Mouse (Mus musculus): ENCODE data around the gene Msmb. TPM values are rescaled to one million over a fixed set of nuclear protein-coding genes. Genes with fewer than 3 reads are reported as not detected.
"Not testable (repeated sequence)": the region's sequence is repeated elsewhere in the genome, so short reads cannot be mapped to it uniquely, and the experiment has no call there.

Msmb gene
- polyA plus RNA-seq, 1 experiment from 2014 or later: not detected

GRCm38 (mm10) chr14:32106911-32107310, 34.9 kb upstream of the Msmb start:
- Histone ChIP-seq H3K36me3 (ENCODE audit: control insufficient read depth, insufficient read depth, low read length) (peaks cover 19% of the 10 kb centered on the region), H3K4me1 (replicated peaks; ENCODE audit: control insufficient read depth, insufficient read depth, low read length) (no peaks in the 10 kb centered on the region), H3K9me3 (ENCODE audit: control insufficient read depth, low read length) (no peaks in the 10 kb centered on the region), H3K27me3 (replicated peaks; ENCODE audit: control insufficient read depth, insufficient read depth, low read length) (no peaks in the 10 kb centered on the region), H3K9ac (ENCODE audit: low read length) (no peak overlapping the region), H3K4me3 (ENCODE audit: low read depth, low read length) (no peak overlapping the region), H3K27ac (ENCODE audit: low read depth) (no peak overlapping the region), H3K4me2 (ENCODE audit: low read length) (no peak overlapping the region)
- ATAC-seq (replicated peaks; ENCODE audit: low FRiP score, low TSS enrichment, low read depth): no peak
- 91% methylated on average over 4 of the region's 4 CpGs for WGBS
- no peak for DNase-seq (ENCODE audit: low spot score)

GRCm38 (mm10) chr14:32112124-32112523, 29.7 kb upstream of the Msmb start:
- 95% methylated on average over 10 of the region's 10 CpGs for WGBS
- not testable (repeated sequence) for H3K27me3 ChIP-seq (replicated peaks; ENCODE audit: control insufficient read depth, insufficient read depth, low read length); H3K4me3 ChIP-seq (ENCODE audit: low read depth, low read length); H3K36me3 ChIP-seq (ENCODE audit: control insufficient read depth, insufficient read depth, low read length); H3K4me1 ChIP-seq (replicated peaks; ENCODE audit: control insufficient read depth, insufficient read depth, low read length); ATAC-seq (replicated peaks; ENCODE audit: low FRiP score, low TSS enrichment, low read depth); H3K9me3 ChIP-seq (ENCODE audit: control insufficient read depth, low read length); H3K4me2 ChIP-seq (ENCODE audit: low read length); DNase-seq (ENCODE audit: low spot score); H3K9ac ChIP-seq (ENCODE audit: low read length); H3K27ac ChIP-seq (ENCODE audit: low read depth)

GRCm38 (mm10) chr14:32120940-32121919, 20.6 kb upstream of the Msmb start:
- Histone ChIP-seq H3K27me3 (replicated peaks; ENCODE audit: control insufficient read depth, insufficient read depth, low read length) (no peaks in the 10 kb centered on the region), H3K27ac (ENCODE audit: low read depth) (0 out of 2 replicates have a peak overlapping the region, but pooled peaks have one; percentile 2), H3K9ac (ENCODE audit: low read length) (no peak overlapping the region), H3K4me3 (ENCODE audit: low read depth, low read length) (no peak overlapping the region), H3K4me2 (ENCODE audit: low read length) (no peak overlapping the region), H3K36me3 (ENCODE audit: control insufficient read depth, insufficient read depth, low read length) (no peaks in the 10 kb centered on the region), H3K4me1 (replicated peaks; ENCODE audit: control insufficient read depth, insufficient read depth, low read length) (no peaks in the 10 kb centered on the region), H3K9me3 (ENCODE audit: control insufficient read depth, low read length) (no peaks in the 10 kb centered on the region)
- ATAC-seq (replicated peaks; ENCODE audit: low FRiP score, low TSS enrichment, low read depth): no peak
- 55% methylated on average over 11 of the region's 11 CpGs for WGBS
- no peak for DNase-seq (ENCODE audit: low spot score)

- H3K9me3 ChIP-seq (ENCODE audit: control insufficient read depth, low read length): no peaks in the 10 kb centered on the region
- H3K4me2 ChIP-seq (ENCODE audit: low read length): no peak overlapping the region
- H3K36me3 ChIP-seq (ENCODE audit: control insufficient read depth, insufficient read depth, low read length): no peaks in the 10 kb centered on the region
- no peaks in the 10 kb centered on the region for H3K4me1 ChIP-seq (replicated peaks; ENCODE audit: control insufficient read depth, insufficient read depth, low read length)
- DNase-seq (ENCODE audit: low spot score) (no peak), ATAC-seq (replicated peaks; ENCODE audit: low FRiP score, low TSS enrichment, low read depth) (no peak)
- no peaks in the 10 kb centered on the region for H3K27me3 ChIP-seq (replicated peaks; ENCODE audit: control insufficient read depth, insufficient read depth, low read length)
- 49% methylated on average over 2 of the region's 2 CpGs for WGBS
- no peak overlapping the region for H3K4me3 ChIP-seq (ENCODE audit: low read depth, low read length)
- 0 out of 2 replicates have a peak overlapping the region, but pooled peaks have one; percentile 2 for H3K27ac ChIP-seq (ENCODE audit: low read depth)
- H3K9ac ChIP-seq (ENCODE audit: low read length): no peak overlapping the region
Observed at GRCm38 (mm10) chr14:32121920-32122315, 19.9 kb upstream of the Msmb start.

- Histone ChIP-seq H3K4me3 (ENCODE audit: low read depth, low read length) (no peak overlapping the region), H3K9me3 (ENCODE audit: control insufficient read depth, low read length) (no peaks in the 10 kb centered on the region), H3K9ac (ENCODE audit: low read length) (no peak overlapping the region), H3K27ac (ENCODE audit: low read depth) (no peak overlapping the region), H3K36me3 (ENCODE audit: control insufficient read depth, insufficient read depth, low read length) (no peaks in the 10 kb centered on the region), H3K4me2 (ENCODE audit: low read length) (no peak overlapping the region), H3K4me1 (replicated peaks; ENCODE audit: control insufficient read depth, insufficient read depth, low read length) (no peaks in the 10 kb centered on the region), H3K27me3 (replicated peaks; ENCODE audit: control insufficient read depth, insufficient read depth, low read length) (no peaks in the 10 kb centered on the region)
- DNase-seq (ENCODE audit: low spot score) (no peak), ATAC-seq (replicated peaks; ENCODE audit: low FRiP score, low TSS enrichment, low read depth) (no peak)
- 64% methylated on average over 3 of the region's 3 CpGs for WGBS
Observed at GRCm38 (mm10) chr14:32124261-32124660, 17.6 kb upstream of the Msmb start.

GRCm38 (mm10) chr14:32125256-32125655, 16.6 kb upstream of the Msmb start:
- H3K27me3 ChIP-seq (replicated peaks; ENCODE audit: control insufficient read depth, insufficient read depth, low read length); H3K4me3 ChIP-seq (ENCODE audit: low read depth, low read length); H3K27ac ChIP-seq (ENCODE audit: low read depth); H3K4me2 ChIP-seq (ENCODE audit: low read length); H3K36me3 ChIP-seq (ENCODE audit: control insufficient read depth, insufficient read depth, low read length); H3K9ac ChIP-seq (ENCODE audit: low read length); H3K9me3 ChIP-seq (ENCODE audit: control insufficient read depth, low read length); ATAC-seq (replicated peaks; ENCODE audit: low FRiP score, low TSS enrichment, low read depth); DNase-seq (ENCODE audit: low spot score); H3K4me1 ChIP-seq (replicated peaks; ENCODE audit: control insufficient read depth, insufficient read depth, low read length): not testable (repeated sequence)
- 89% methylated on average over 5 of the region's 5 CpGs for WGBS

- Histone ChIP-seq H3K9me3 (ENCODE audit: control insufficient read depth, low read length) (no peaks in the 10 kb centered on the region), H3K4me2 (ENCODE audit: low read length) (no peak overlapping the region), H3K36me3 (ENCODE audit: control insufficient read depth, insufficient read depth, low read length) (no peaks in the 10 kb centered on the region), H3K27me3 (replicated peaks; ENCODE audit: control insufficient read depth, insufficient read depth, low read length) (no peaks in the 10 kb centered on the region), H3K9ac (ENCODE audit: low read length) (no peak overlapping the region), H3K4me3 (ENCODE audit: low read depth, low read length) (no peak overlapping the region), H3K27ac (ENCODE audit: low read depth) (no peak overlapping the region), H3K4me1 (replicated peaks; ENCODE audit: control insufficient read depth, insufficient read depth, low read length) (no peaks in the 10 kb centered on the region)
- no peak for ATAC-seq (replicated peaks; ENCODE audit: low FRiP score, low TSS enrichment, low read depth)
- 78% methylated on average over 5 of the region's 5 CpGs for WGBS
- no peak for DNase-seq (ENCODE audit: low spot score)
Observed at GRCm38 (mm10) chr14:32128409-32128808, 13.4 kb upstream of the Msmb start.

GRCm38 (mm10) chr14:32131836-32132235, 10.0 kb upstream of the Msmb start:
- Histone ChIP-seq H3K36me3 (ENCODE audit: control insufficient read depth, insufficient read depth, low read length) (no peaks in the 10 kb centered on the region), H3K9ac (ENCODE audit: low read length) (no peak overlapping the region), H3K4me2 (ENCODE audit: low read length) (no peak overlapping the region), H3K4me1 (replicated peaks; ENCODE audit: control insufficient read depth, insufficient read depth, low read length) (peaks cover 10% of the 10 kb centered on the region; the same call in 1 of the 2 replicates), H3K27ac (ENCODE audit: low read depth) (no peak overlapping the region), H3K4me3 (ENCODE audit: low read depth, low read length) (no peak overlapping the region), H3K27me3 (replicated peaks; ENCODE audit: control insufficient read depth, insufficient read depth, low read length) (no peaks in the 10 kb centered on the region), H3K9me3 (ENCODE audit: control insufficient read depth, low read length) (no peaks in the 10 kb centered on the region)
- no peak for ATAC-seq (replicated peaks; ENCODE audit: low FRiP score, low TSS enrichment, low read depth)
- WGBS: 51% methylated on average over 4 of the region's 4 CpGs
- no peak for DNase-seq (ENCODE audit: low spot score)

GRCm38 (mm10) chr14:32134293-32134692, 7.5 kb upstream of the Msmb start:
- DNase-seq (ENCODE audit: low spot score) (no peak), ATAC-seq (replicated peaks; ENCODE audit: low FRiP score, low TSS enrichment, low read depth) (no peak)
- Histone ChIP-seq H3K4me1 (replicated peaks; ENCODE audit: control insufficient read depth, insufficient read depth, low read length) (peaks cover 10% of the 10 kb centered on the region; the same call in 1 of the 2 replicates), H3K9me3 (ENCODE audit: control insufficient read depth, low read length) (no peaks in the 10 kb centered on the region), H3K36me3 (ENCODE audit: control insufficient read depth, insufficient read depth, low read length) (no peaks in the 10 kb centered on the region), H3K27me3 (replicated peaks; ENCODE audit: control insufficient read depth, insufficient read depth, low read length) (no peaks in the 10 kb centered on the region), H3K4me3 (ENCODE audit: low read depth, low read length) (no peak overlapping the region), H3K27ac (ENCODE audit: low read depth) (no peak overlapping the region), H3K9ac (ENCODE audit: low read length) (no peak overlapping the region), H3K4me2 (ENCODE audit: low read length) (no peak overlapping the region)
- WGBS: 16% methylated on average over 2 of the region's 2 CpGs
